Mouse (Mus musculus) neutrophil, adult 5-6 weeks (primary cell): ENCODE measurements at regions not wholly inside any gene's neighbourhood (a gene's known extent, or its start where the extent isn't known, plus 50 kb on each side); places are given as distances from the start of the nearest gene placed in this dataset.

Experiments used
- ATAC-seq: fragments of 151-379, 151-347 bp; 2 replicates; pipeline ENCODE4 v1.8.0; 2017; ENCODE audit warnings: mild to moderate bottlenecking, moderate TSS enrichment; ENCODE audit not compliant: insufficient number of reproducible peaks, poor library complexity, low FRiP score, severe bottlenecking; ENCODE audit errors: extremely low read depth

GRCm38 (mm10) chr7:71289702-71290101 is 61.6 kb downstream of the Gm10295 start:
- ATAC-seq, result no peak

- no peak for ATAC-seq
These were observed 62.0 kb downstream of the Gm10295 start for GRCm38 (mm10) chr7:71289266-71289665.

GRCm38 (mm10) chr7:71287441-71287840 is 63.8 kb downstream of the Gm10295 start:
- ATAC-seq, result no peak

- ATAC-seq, result no peak
These were observed 67.0 kb downstream of the Gm10295 start for GRCm38 (mm10) chr7:71284246-71284645.

- no peak for ATAC-seq
These were observed 67.9 kb downstream of the Gm10295 start for GRCm38 (mm10) chr7:71283419-71283818.

GRCm38 (mm10) chr7:71266101-71266500 is 85.2 kb downstream of the Gm10295 start:
- ATAC-seq, result no peak

- no peak for ATAC-seq
These were observed 87.2 kb downstream of the Gm10295 start for GRCm38 (mm10) chr7:71264115-71264514.

- ATAC-seq, result no peak
These were observed 101.6 kb downstream of the Gm10295 start for GRCm38 (mm10) chr7:71249669-71250068.

GRCm38 (mm10) chr7:71249216-71249615 is 102.1 kb downstream of the Gm10295 start:
- ATAC-seq, result no peak

GRCm38 (mm10) chr7:71247922-71248321 is 103.4 kb downstream of the Gm10295 start:
- ATAC-seq, result no peak

- 0 out of 2 replicates have a peak, but pooled peaks have one; percentile 16 for ATAC-seq
These were observed 108.8 kb downstream of the Gm10295 start for GRCm38 (mm10) chr7:71242379-71242911.

GRCm38 (mm10) chr7:71239207-71239606 is 112.1 kb downstream of the Gm10295 start:
- ATAC-seq, result no peak

GRCm38 (mm10) chr7:71236334-71236733 is 115.0 kb downstream of the Gm10295 start:
- no peak for ATAC-seq

GRCm38 (mm10) chr7:71234176-71234769 is 117.0 kb downstream of the Gm10295 start:
- ATAC-seq, result no peak

GRCm38 (mm10) chr7:71232821-71233815 is 118.2 kb downstream of the Gm10295 start:
- no peak for ATAC-seq

GRCm38 (mm10) chr7:71230901-71231477 is 120.3 kb downstream of the Gm10295 start:
- no peak for ATAC-seq

GRCm38 (mm10) chr7:71229183-71229582 is 122.1 kb downstream of the Gm10295 start:
- ATAC-seq, result no peak

- ATAC-seq, result no peak
These were observed 126.9 kb downstream of the Gm10295 start for GRCm38 (mm10) chr7:71224320-71224865.
